Mouse (Mus musculus): ENCODE results near the gene Hmgb4. TPM values are rescaled to one million over a fixed set of nuclear protein-coding genes. Genes with fewer than 3 reads are reported as not detected.

Gene Hmgb4
- total RNA-seq (2014; fragmentation: Nextera tagmentation) (not detected in 2 replicates), total RNA-seq (2017) (0.66 TPM in 1 of 2 replicates, not detected in the other), polyA plus RNA-seq (2012) (not detected in 2 replicates)

- ATAC-seq (ENCODE audit: extremely low read depth, insufficient number of reproducible peaks, low FRiP score, poor library complexity, severe bottlenecking) (no peak), DNase-seq (ENCODE audit: low spot score) (no peak)
- Histone ChIP-seq H3K36me3 (replicated peaks) (no peaks in the 10 kb centered on the region), H3K4me1 (ENCODE audit: insufficient read depth, low read depth, low read length) (no peaks in the 10 kb centered on the region), H3K27me3 (ENCODE audit: insufficient read depth, low read length) (no peaks in the 10 kb centered on the region), H3K4me3 (ENCODE audit: low read depth, low read length) (no peak within 1 kb of the TSS), H3K9me3 (replicated peaks) (peaks cover 80% of the 10 kb centered on the region)
- TF ChIP-seq GATA2 (IDR thresholded peaks at IDR 0.05; ENCODE audit: borderline replicate concordance, low read depth, low read length): no peak
- no peak for TF ChIP-seq POLR2AphosphoS5 (IDR thresholded peaks at IDR 0.05; ENCODE audit: insufficient replicate concordance, low read depth, low read length)
- no peak for TF ChIP-seq CTCF (IDR thresholded peaks at IDR 0.05; ENCODE audit: low read depth, low read length)
- no peak for TF ChIP-seq TAL1 (conservative IDR thresholded peaks at IDR 0.05; ENCODE audit: low read depth, low read length)
- TF ChIP-seq GATA1 (IDR thresholded peaks at IDR 0.05; ENCODE audit: borderline replicate concordance, low read length): no peak
Measured at GRCm38 (mm10) chr4:128260907-128261560, at the start of gene Hmgb4. Hmgb4 (minus strand) TSS chr4:128260957.

GRCm38 (mm10) chr4:128306011-128306410 is 45.3 kb upstream of the Hmgb4 start:
- H3K27me3 ChIP-seq (ENCODE audit: insufficient read depth, low read length): no peaks in the 10 kb centered on the region
- TF ChIP-seq CTCF (IDR thresholded peaks at IDR 0.05; ENCODE audit: low read depth, low read length) (no peak), TAL1 (conservative IDR thresholded peaks at IDR 0.05; ENCODE audit: low read depth, low read length) (no peak), GATA2 (IDR thresholded peaks at IDR 0.05; ENCODE audit: borderline replicate concordance, low read depth, low read length) (no peak), POLR2AphosphoS5 (IDR thresholded peaks at IDR 0.05; ENCODE audit: insufficient replicate concordance, low read depth, low read length) (no peak), GATA1 (IDR thresholded peaks at IDR 0.05; ENCODE audit: borderline replicate concordance, low read length) (no peak)
- ATAC-seq (ENCODE audit: extremely low read depth, insufficient number of reproducible peaks, low FRiP score, poor library complexity, severe bottlenecking) (no peak), DNase-seq (ENCODE audit: low spot score) (no peak)
- H3K4me1 ChIP-seq (ENCODE audit: insufficient read depth, low read depth, low read length): no peaks in the 10 kb centered on the region
- H3K36me3 ChIP-seq (replicated peaks): no peaks in the 10 kb centered on the region
- H3K4me3 ChIP-seq (ENCODE audit: low read depth, low read length): no peak overlapping the region
- H3K9me3 ChIP-seq (replicated peaks): peaks cover 51% of the 10 kb centered on the region

GRCm38 (mm10) chr4:128304049-128304448 is 43.3 kb upstream of the Hmgb4 start:
- no peaks in the 10 kb centered on the region for H3K36me3 ChIP-seq (replicated peaks)
- H3K9me3 ChIP-seq (replicated peaks): peaks cover 61% of the 10 kb centered on the region
- TF ChIP-seq POLR2AphosphoS5 (IDR thresholded peaks at IDR 0.05; ENCODE audit: insufficient replicate concordance, low read depth, low read length) (no peak), TAL1 (conservative IDR thresholded peaks at IDR 0.05; ENCODE audit: low read depth, low read length) (no peak), GATA1 (IDR thresholded peaks at IDR 0.05; ENCODE audit: borderline replicate concordance, low read length) (no peak), GATA2 (IDR thresholded peaks at IDR 0.05; ENCODE audit: borderline replicate concordance, low read depth, low read length) (no peak), CTCF (IDR thresholded peaks at IDR 0.05; ENCODE audit: low read depth, low read length) (no peak)
- no peak overlapping the region for H3K4me3 ChIP-seq (ENCODE audit: low read depth, low read length)
- no peaks in the 10 kb centered on the region for H3K27me3 ChIP-seq (ENCODE audit: insufficient read depth, low read length)
- no peaks in the 10 kb centered on the region for H3K4me1 ChIP-seq (ENCODE audit: insufficient read depth, low read depth, low read length)
- no peak for ATAC-seq (ENCODE audit: extremely low read depth, insufficient number of reproducible peaks, low FRiP score, poor library complexity, severe bottlenecking)
- DNase-seq (ENCODE audit: low spot score): no peak

DNA sequence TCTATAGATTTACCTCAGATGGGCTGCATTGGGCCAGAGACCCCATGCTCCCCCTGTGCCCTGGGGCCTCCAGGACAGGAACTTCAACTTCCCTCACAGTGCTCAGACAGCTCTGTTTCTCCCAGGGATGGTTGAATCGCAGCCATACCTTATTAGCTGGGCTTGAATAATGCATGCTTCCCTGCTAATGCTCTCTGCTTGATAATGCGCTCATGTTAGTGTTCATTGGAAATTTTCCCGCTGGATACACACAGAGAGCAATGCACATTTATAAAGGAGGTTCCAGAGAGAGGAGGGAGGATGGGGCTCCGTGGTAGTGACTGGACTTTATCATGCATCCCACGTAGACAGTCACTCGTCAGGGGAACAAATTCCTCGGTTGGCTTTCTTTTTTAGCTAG is 27.3 kb upstream of the Hmgb4 start:
- H3K9me3 ChIP-seq (replicated peaks): peaks cover 89% of the 10 kb centered on the region
- ATAC-seq (ENCODE audit: extremely low read depth, insufficient number of reproducible peaks, low FRiP score, poor library complexity, severe bottlenecking) (no peak), DNase-seq (ENCODE audit: low spot score) (no peak)
- H3K4me3 ChIP-seq (ENCODE audit: low read depth, low read length): no peak overlapping the region
- H3K4me1 ChIP-seq (ENCODE audit: insufficient read depth, low read depth, low read length): no peaks in the 10 kb centered on the region
- H3K36me3 ChIP-seq (replicated peaks): no peaks in the 10 kb centered on the region
- H3K27me3 ChIP-seq (ENCODE audit: insufficient read depth, low read length): no peaks in the 10 kb centered on the region; the same call in 1 of the 2 replicates
- no peak for TF ChIP-seq CTCF (IDR thresholded peaks at IDR 0.05; ENCODE audit: low read depth, low read length)
- TF ChIP-seq GATA1 (IDR thresholded peaks at IDR 0.05; ENCODE audit: borderline replicate concordance, low read length): no peak
- TF ChIP-seq POLR2AphosphoS5 (IDR thresholded peaks at IDR 0.05; ENCODE audit: insufficient replicate concordance, low read depth, low read length): no peak

DNA sequence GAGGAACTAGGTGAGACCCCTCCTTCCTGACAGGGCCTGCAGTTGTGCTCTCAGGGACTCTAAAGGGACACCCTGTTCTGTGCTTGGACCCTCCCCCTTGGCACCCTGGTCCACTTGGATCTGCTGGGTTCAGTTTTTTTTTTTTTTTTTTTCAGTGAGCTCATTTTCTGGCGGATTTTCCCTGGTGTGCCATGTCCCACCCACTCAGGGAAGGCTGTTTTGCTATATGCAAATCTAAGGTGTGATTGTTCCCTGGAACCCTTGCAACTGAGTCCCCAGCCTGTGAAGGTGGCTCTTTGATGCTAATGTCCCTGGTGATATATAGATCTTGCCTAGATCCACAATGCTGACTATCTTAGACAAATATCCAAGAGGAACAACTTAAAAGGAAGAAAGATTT is 24.3 kb upstream of the Hmgb4 start:
- Histone ChIP-seq H3K4me1 (ENCODE audit: insufficient read depth, low read depth, low read length) (no peaks in the 10 kb centered on the region), H3K27me3 (ENCODE audit: insufficient read depth, low read length) (no peaks in the 10 kb centered on the region), H3K4me3 (ENCODE audit: low read depth, low read length) (no peak overlapping the region), H3K36me3 (replicated peaks) (no peaks in the 10 kb centered on the region), H3K9me3 (replicated peaks) (peaks cover 88% of the 10 kb centered on the region)
- ATAC-seq (ENCODE audit: extremely low read depth, insufficient number of reproducible peaks, low FRiP score, poor library complexity, severe bottlenecking) (no peak), DNase-seq (ENCODE audit: low spot score) (no peak)
- TF ChIP-seq CTCF (IDR thresholded peaks at IDR 0.05; ENCODE audit: low read depth, low read length) (no peak), TAL1 (conservative IDR thresholded peaks at IDR 0.05; ENCODE audit: low read depth, low read length) (no peak), POLR2AphosphoS5 (IDR thresholded peaks at IDR 0.05; ENCODE audit: insufficient replicate concordance, low read depth, low read length) (no peak), GATA2 (IDR thresholded peaks at IDR 0.05; ENCODE audit: borderline replicate concordance, low read depth, low read length) (no peak)

GRCm38 (mm10) chr4:128275586-128275985 is 14.8 kb upstream of the Hmgb4 start:
- H3K4me1 ChIP-seq (ENCODE audit: insufficient read depth, low read depth, low read length): no peaks in the 10 kb centered on the region
- H3K9me3 ChIP-seq (replicated peaks): peaks cover 88% of the 10 kb centered on the region
- no peaks in the 10 kb centered on the region for H3K27me3 ChIP-seq (ENCODE audit: insufficient read depth, low read length)
- TF ChIP-seq TAL1 (conservative IDR thresholded peaks at IDR 0.05; ENCODE audit: low read depth, low read length) (no peak), GATA1 (IDR thresholded peaks at IDR 0.05; ENCODE audit: borderline replicate concordance, low read length) (no peak)
- no peak overlapping the region for H3K4me3 ChIP-seq (ENCODE audit: low read depth, low read length)
- DNase-seq (ENCODE audit: low spot score) (no peak), ATAC-seq (ENCODE audit: extremely low read depth, insufficient number of reproducible peaks, low FRiP score, poor library complexity, severe bottlenecking) (no peak)
- H3K36me3 ChIP-seq (replicated peaks): no peaks in the 10 kb centered on the region

Data from G1E (cell line).